Mouse (Mus musculus): Measurements from ENCODE around the gene Gorasp1. TPM values are rescaled to one million over a fixed set of nuclear protein-coding genes. Genes with fewer than 3 reads are reported as not detected.
A peak's percentile ranks its signal among the peaks of the same experiment; 100 is the strongest.

Gene Gorasp1
- polyA plus RNA-seq (2016; fragmentation: Nextera tagmentation; extraction: Ambion mirVana), result 29.7 and 30.8 TPM in 2 replicates

DNA sequence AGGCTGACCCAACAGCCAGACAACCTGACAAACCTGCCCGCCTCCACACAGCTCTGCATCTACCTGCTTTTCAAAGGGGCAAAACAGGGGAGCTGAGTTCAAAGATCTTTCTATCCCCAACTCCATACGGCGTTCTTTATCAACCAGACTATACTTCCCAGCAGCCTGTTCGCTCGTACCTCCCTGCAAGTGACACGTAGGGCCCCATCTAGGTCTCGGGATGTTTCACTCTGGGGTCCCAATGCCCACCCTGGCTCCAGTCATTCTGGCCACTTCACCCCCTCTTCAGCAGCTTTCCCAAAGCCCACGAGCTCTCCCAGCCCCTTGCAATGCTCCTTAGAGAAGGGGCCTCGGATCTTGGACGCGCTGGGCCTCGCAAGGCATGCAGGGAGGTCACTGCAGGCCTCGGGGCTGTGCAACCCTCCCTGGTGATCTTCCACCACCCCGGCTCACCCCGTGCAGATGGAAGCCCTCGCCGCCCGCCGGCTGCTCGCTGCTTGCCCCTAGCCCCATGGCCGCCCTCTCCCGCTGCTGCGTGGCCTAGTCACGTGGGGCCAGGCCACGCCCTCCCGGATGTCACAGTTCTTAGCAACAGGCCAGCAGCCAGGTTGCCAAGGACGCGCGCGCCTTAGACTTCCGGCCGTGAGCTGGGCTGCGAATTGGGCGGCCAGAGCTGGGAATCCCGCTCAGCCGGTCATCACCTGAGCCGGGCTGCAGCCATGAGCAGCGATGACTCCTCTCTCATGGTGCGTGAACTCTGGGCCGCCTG is at the start of gene Gorasp1, which contains the start of gene Ttc21a:
Gene Gorasp1 (minus strand): TSS at position 561 of the 769 bp plus-strand sequence.
Gene Ttc21a (plus strand): TSS at position 602 of the 769 bp plus-strand sequence.
- Histone ChIP-seq H3K9me3 (no peaks in the 10 kb centered on the region), H3K27ac (peak within 1 kb of the TSS; percentile 77), H3K4me1 (replicated peaks) (peaks cover 49% of the 10 kb centered on the region), H3K27me3 (no peaks in the 10 kb centered on the region), H3K9ac (replicated peaks) (peak within 1 kb of the TSS; percentile 84), H3K36me3 (peaks cover 10% of the 10 kb centered on the region), H3K4me3 (replicated peaks) (peak within 1 kb of the TSS; percentile 70), H3K4me2 (peak within 1 kb of the TSS; percentile 85)
- ATAC-seq (ENCODE audit: insufficient number of reproducible peaks, insufficient read depth, low FRiP score, low TSS enrichment, low read depth), result peak; percentile 86
- WGBS, result 4% methylated on average over 40 of the region's 40 CpGs

DNA sequence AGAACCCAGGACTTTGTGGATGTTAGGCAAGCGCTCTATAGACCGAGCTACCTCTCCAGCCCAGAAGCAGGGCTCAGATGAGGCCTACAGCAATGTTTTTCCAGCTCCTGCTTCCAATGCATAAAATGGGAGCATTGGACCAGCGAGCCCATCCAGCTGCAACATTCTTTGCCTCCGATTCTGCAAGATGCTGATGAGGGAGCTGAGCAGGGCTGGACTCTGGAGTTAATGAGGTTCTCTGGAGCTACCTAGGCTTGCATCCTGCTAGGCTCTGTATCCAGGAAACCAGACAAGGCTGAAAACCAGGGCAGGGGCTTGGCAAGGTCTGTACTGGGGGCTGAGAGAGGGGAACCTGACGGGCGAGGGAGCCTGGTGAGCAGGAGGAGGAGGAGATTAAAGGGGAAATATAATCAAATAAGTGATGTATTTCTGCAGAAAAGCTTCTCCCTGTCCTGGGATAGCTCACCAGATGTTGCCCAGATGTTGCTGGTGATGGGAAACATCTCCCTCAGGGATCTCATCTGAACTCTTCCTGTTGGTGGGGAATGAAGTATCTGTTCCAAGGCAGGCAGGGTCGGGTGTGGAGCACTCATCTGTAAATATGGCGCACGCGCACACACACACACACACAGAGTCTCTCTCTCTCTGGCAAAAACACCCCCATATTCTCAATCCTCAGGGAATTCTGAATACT is 48.7 kb upstream of the Gorasp1 start:
- Histone ChIP-seq H3K36me3 (no peaks in the 10 kb centered on the region), H3K9ac (replicated peaks) (no peak overlapping the region), H3K4me2 (no peak overlapping the region), H3K27ac (peak overlapping the region; percentile 45), H3K9me3 (no peaks in the 10 kb centered on the region), H3K4me3 (replicated peaks) (no peak overlapping the region), H3K4me1 (replicated peaks) (peaks cover 36% of the 10 kb centered on the region), H3K27me3 (peaks cover 7% of the 10 kb centered on the region; the same call in 1 of the 2 replicates)
- no peak for ATAC-seq (ENCODE audit: insufficient number of reproducible peaks, insufficient read depth, low FRiP score, low TSS enrichment, low read depth)
- 67% methylated on average over 10 of the region's 10 CpGs for WGBS

DNA sequence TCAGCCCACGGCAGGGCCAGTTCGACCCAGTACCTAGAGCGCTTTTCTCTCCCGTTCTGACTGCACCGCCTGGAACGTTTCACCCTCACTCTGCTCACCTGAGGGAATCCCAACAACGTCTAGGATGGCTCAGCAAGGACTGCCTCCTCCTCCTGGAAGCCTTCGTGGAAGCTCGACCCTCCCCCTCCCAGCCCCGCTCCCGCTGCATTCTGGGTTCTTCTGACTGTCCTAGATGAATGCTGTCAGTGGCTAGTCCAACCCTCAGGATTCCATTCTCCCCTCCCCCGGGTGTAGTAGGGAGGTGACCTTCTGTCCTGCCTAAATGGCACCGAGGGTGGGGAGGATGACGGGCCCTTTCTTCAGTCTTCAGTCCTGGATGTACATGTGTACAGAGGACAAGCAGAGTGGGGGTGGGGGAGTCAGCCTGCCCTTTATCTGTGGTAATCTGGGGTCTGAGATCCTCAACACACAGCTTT is 47.2 kb upstream of the Gorasp1 start, which contains the start of gene Csrnp1:
Gene Csrnp1 (minus strand): TSS at position 123 of the 476 bp plus-strand sequence.
- no peaks in the 10 kb centered on the region for H3K36me3 ChIP-seq
- peak within 1 kb of the TSS; percentile 41 for H3K27ac ChIP-seq
- no peak for ATAC-seq (ENCODE audit: insufficient number of reproducible peaks, insufficient read depth, low FRiP score, low TSS enrichment, low read depth)
- H3K4me3 ChIP-seq (replicated peaks), result peak within 1 kb of the TSS; percentile 63
- peaks cover 49% of the 10 kb centered on the region for H3K4me1 ChIP-seq (replicated peaks)
- H3K27me3 ChIP-seq, result peaks cover 7% of the 10 kb centered on the region; the same call in 1 of the 2 replicates
- H3K9ac ChIP-seq (replicated peaks), result peak within 1 kb of the TSS; percentile 65
- 11% methylated on average over 14 of the region's 14 CpGs for WGBS
- H3K4me2 ChIP-seq, result peak within 1 kb of the TSS; percentile 98
- no peaks in the 10 kb centered on the region for H3K9me3 ChIP-seq

DNA sequence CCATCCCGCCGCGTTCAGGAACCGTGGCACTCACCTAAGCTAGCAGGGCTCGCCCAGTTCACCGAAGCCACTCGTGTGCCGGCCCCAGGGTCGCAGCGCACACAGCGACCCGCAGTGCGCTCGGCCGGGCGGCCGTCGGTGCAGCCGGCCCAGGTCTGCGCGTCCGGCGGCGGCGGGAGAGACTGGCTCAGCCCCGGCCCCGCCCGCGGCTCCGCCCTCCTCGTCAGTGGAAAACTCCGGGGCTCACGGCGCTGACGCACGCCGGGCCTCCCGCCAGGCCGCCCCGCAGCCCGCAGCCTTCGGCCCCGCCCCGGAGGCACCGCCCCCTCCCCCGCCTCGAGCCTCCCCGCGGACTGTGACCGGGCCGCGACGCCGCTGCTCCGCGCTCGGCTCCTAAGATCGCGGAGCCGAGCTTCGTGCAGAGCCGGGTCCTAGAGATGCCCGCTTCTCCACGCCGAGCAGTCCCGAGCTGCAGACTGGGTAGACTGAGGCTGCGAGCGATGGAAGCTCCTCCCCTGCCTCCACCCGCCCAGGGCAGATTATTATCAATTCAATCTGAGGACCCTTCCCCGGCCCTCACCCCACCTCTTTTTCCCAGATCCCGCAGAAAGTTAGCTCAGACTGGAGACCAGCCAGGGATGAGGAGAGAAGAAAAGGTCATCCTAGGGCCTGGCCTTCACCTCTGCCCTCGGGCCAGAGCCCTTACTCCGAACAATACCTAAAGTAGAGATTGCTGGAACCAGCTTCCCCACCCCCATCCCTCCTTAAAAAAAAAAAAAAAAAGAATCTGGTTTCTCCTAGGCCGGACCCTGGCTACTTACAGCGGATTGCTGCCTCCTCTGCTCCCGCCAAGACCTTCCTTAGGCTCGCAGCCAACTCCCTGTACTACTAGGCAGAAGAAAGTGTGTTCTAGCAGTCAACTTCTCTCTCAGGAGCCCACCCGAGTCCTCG is 46.5 kb upstream of the Gorasp1 start:
- H3K4me1 ChIP-seq (replicated peaks), result peaks cover 54% of the 10 kb centered on the region
- H3K36me3 ChIP-seq, result no peaks in the 10 kb centered on the region
- H3K4me2 ChIP-seq, result peak overlapping the region; percentile 98
- peak overlapping the region; percentile 41 for H3K27ac ChIP-seq
- H3K4me3 ChIP-seq (replicated peaks), result peak overlapping the region; percentile 63
- peaks cover 5% of the 10 kb centered on the region; the same call in 1 of the 2 replicates for H3K27me3 ChIP-seq
- H3K9me3 ChIP-seq, result no peaks in the 10 kb centered on the region
- peak; percentile 57 for ATAC-seq (ENCODE audit: insufficient number of reproducible peaks, insufficient read depth, low FRiP score, low TSS enrichment, low read depth)
- 1% methylated on average over 50 of the region's 79 CpGs for WGBS
- H3K9ac ChIP-seq (replicated peaks), result peak overlapping the region; percentile 65

DNA sequence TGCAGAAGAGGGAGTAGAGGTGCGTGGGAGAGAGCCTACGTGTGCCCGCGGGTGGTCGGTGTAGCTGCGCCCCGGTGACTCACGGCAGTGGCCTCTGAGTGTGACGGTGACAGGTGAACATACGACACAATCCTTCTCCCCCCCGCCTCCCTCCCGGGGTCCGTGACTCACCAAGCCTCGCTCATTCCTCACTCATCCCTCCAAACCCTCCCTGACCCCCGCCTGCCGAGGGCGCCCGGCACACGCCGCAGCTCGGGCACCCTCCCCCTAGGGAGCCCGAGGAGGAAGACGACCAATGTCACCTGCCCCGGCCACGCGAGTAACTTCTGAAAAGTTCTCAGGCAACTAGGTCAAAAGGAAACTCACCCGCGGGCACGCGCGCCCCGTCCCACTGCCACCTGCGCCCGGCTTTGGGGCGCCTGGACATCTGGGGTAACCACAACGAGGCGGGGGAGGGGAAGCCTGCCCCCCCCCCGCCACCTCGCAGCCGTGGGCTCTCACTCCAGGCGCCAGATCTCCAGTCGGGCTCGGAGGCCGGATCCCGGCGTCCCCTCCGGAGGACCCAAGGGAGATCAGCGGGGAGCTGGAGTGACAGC is 45.7 kb upstream of the Gorasp1 start:
- Histone ChIP-seq H3K27me3 (peaks cover 5% of the 10 kb centered on the region; the same call in 1 of the 2 replicates), H3K4me3 (replicated peaks) (peak overlapping the region; percentile 63), H3K4me1 (replicated peaks) (peaks cover 62% of the 10 kb centered on the region), H3K9ac (replicated peaks) (peak overlapping the region; percentile 65), H3K9me3 (no peaks in the 10 kb centered on the region), H3K27ac (peak overlapping the region; percentile 94), H3K36me3 (no peaks in the 10 kb centered on the region), H3K4me2 (peak overlapping the region; percentile 98)
- ATAC-seq (ENCODE audit: insufficient number of reproducible peaks, insufficient read depth, low FRiP score, low TSS enrichment, low read depth), result no peak
- under 1% methylated on average over 48 of the region's 48 CpGs for WGBS

DNA sequence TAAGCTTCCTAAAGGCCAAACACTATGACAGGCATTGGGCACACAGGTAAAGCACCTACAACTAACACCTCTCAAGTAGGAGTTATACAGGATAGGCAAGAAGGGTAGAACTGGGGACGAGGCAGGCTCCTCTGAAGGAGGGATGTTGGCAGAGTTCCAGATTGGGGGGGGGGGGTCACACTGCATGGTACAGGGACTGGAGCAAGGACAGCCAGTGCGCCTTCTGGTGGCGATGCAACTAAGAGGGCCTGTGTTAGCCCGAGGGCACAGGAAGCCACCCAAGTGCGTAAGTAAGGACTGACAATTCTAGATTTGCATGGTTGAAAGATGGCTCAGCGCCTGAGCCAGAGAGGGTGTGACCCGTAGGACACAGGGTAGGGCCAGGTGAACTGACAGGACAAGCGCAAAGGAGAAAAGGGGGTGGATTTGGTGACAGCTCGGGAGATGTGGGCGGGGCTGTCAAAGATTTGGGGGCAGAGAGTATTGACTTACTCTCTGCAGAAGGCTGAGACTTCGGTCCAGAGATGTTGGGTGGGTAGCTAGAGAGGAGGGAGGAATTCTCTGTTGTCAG is 45.0 kb upstream of the Gorasp1 start:
- Histone ChIP-seq H3K9me3 (no peaks in the 10 kb centered on the region), H3K4me1 (replicated peaks) (peaks cover 69% of the 10 kb centered on the region), H3K27me3 (peaks cover 5% of the 10 kb centered on the region; the same call in 1 of the 2 replicates), H3K9ac (replicated peaks) (0 out of 2 replicates have a peak overlapping the region, but pooled peaks have one; percentile 0), H3K36me3 (no peaks in the 10 kb centered on the region), H3K27ac (peak overlapping the region; percentile 94), H3K4me3 (replicated peaks) (peak overlapping the region; percentile 63), H3K4me2 (peak overlapping the region; percentile 98)
- WGBS, result 2% methylated on average over 11 of the region's 11 CpGs
- 0 out of 2 replicates have a peak, but pooled peaks have one; percentile 8 for ATAC-seq (ENCODE audit: insufficient number of reproducible peaks, insufficient read depth, low FRiP score, low TSS enrichment, low read depth)

DNA sequence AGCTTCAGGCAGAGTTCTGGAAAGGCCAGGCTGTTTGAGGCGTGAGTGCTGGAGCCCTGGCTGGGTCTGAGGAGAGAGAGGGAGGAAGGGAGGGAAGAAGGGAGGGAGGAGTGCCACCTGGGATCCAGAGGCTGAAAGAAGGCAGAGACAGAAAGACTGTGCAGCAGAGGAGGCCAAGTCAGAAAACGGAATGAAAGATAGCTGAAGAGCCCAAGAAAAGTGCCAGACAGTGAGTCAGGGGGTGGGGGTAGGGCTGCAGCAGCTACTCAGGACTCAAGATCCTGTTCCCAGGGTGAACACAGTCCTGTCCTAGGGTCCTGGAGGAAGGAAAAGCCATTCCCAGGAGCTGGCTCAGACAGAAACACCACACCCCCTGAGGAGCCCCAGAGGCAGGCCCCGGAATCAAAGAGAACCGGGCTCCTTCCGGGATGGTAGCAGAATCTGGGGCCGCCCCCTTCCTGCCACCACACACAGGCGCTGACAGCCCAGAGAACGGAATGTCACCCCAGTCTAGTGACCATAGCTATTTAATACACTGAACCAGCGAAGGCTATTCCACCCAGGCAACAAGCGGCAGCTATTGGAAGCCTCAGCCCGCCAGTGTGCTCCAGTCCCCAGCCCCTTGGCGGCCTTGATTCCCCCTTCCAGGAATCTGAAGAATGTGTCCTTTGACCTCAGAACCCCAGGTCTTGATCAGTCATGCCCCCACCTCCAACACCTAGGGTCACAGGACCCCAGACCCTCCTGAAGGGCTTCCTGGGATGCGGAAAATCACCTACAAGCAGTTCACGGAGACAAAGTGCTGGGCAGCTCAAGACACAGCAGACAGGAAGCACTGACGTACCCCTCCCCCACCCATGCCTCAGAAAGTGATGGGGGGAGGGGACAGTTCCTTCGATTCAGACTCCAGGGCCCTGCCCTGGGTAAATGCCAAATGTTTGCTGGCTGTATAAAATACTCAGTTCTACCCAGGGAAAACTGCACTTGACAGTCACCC is 44.1 kb upstream of the Gorasp1 start:
- peak; percentile 4; the same call in 1 of the 2 replicates for ATAC-seq (ENCODE audit: insufficient number of reproducible peaks, insufficient read depth, low FRiP score, low TSS enrichment, low read depth)
- peak overlapping the region; percentile 98 for H3K4me2 ChIP-seq
- H3K36me3 ChIP-seq, result no peaks in the 10 kb centered on the region
- peak overlapping the region; percentile 63 for H3K4me3 ChIP-seq (replicated peaks)
- 1% methylated on average over 16 of the region's 16 CpGs for WGBS
- H3K9ac ChIP-seq (replicated peaks), result peak overlapping the region; percentile 42
- no peaks in the 10 kb centered on the region for H3K9me3 ChIP-seq
- peaks cover 5% of the 10 kb centered on the region; the same call in 1 of the 2 replicates for H3K27me3 ChIP-seq
- H3K27ac ChIP-seq, result peak overlapping the region; percentile 94
- H3K4me1 ChIP-seq (replicated peaks), result peaks cover 77% of the 10 kb centered on the region

DNA sequence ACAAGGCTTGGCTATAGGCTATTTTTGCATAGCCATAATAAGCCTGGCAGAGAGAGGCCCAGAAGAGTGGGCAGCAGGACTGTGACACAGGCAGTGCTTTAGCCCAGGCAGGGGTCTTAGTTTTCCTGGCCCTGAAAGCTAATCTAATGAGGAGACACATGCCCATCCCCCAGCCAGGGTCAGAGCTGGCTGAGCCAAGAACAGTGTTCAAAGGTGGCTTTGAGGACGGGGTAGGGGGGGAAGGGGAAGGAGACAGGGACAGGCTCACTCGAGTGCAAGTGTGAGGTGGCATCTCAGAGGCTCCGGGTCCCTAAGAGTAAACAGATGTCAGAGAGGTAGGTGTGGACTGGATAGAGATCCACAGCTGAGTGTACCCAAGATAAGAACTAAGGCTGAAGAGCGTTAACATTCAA is 43.4 kb upstream of the Gorasp1 start:
- Histone ChIP-seq H3K9me3 (no peaks in the 10 kb centered on the region), H3K4me2 (peak overlapping the region; percentile 98), H3K27me3 (peaks cover 5% of the 10 kb centered on the region; the same call in 1 of the 2 replicates), H3K9ac (replicated peaks) (peak overlapping the region; percentile 42; the same call in 1 of the 2 replicates), H3K4me1 (replicated peaks) (peaks cover 73% of the 10 kb centered on the region), H3K4me3 (replicated peaks) (peak overlapping the region; percentile 63; the same call in 1 of the 2 replicates), H3K36me3 (no peaks in the 10 kb centered on the region), H3K27ac (peak overlapping the region; percentile 94)
- no peak for ATAC-seq (ENCODE audit: insufficient number of reproducible peaks, insufficient read depth, low FRiP score, low TSS enrichment, low read depth)
- WGBS, result 2% methylated on average over 4 of the region's 4 CpGs

DNA sequence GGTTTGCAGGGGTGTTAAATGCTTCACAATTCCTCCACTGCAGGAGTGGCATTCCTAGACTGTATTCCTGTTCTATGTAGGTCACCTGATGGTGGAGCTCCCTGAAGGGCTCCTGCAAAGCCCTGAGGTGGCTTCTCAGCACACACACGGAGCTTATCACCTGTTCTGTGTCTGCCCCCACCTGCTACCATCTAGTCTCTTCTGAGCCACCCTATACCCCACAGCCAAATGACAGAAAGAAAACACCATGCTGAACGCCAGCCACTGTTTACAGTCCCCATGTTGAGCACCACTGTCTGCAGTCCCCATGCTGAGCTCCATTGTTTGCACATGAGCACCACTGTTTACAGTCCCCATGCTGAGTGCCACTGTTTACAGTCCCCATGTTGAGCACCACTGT is 42.4 kb upstream of the Gorasp1 start:
- Histone ChIP-seq H3K9ac (replicated peaks) (no peak overlapping the region), H3K36me3 (peaks cover 5% of the 10 kb centered on the region; the same call in 1 of the 2 replicates), H3K9me3 (no peaks in the 10 kb centered on the region), H3K4me3 (replicated peaks) (no peak overlapping the region), H3K4me2 (no peak overlapping the region), H3K4me1 (replicated peaks) (peaks cover 72% of the 10 kb centered on the region), H3K27ac (no peak overlapping the region), H3K27me3 (peaks cover 5% of the 10 kb centered on the region; the same call in 1 of the 2 replicates)
- 75% methylated on average over 2 of the region's 2 CpGs for WGBS
- ATAC-seq (ENCODE audit: insufficient number of reproducible peaks, insufficient read depth, low FRiP score, low TSS enrichment, low read depth), result no peak

All from limb, embryonic 12.5 days (tissue).